Mouse (Mus musculus) adrenal gland, postnatal 4 days (tissue): ENCODE measurements around the gene Gm5767. TPM values are rescaled to one million over a fixed set of nuclear protein-coding genes. Genes with fewer than 3 reads are reported as not detected.

ENCODE experiments used
- DNase-seq, 2 experiments: peaks; one replicate each; pipeline ENCODE4 v3.0.0; 2021 to 2022; ENCODE audit warnings: low spot score in 2 of 2, mixed read lengths in 2 of 2
- total RNA-seq, 2 experiments: library from RNA; stranded (reverse); gene quantifications; 2 replicates each; pipeline ENCODE4 v1.2.3; 2021

Gene Gm5767
- total RNA-seq, 2 experiments from 2014 or later, result not detected

DNA sequence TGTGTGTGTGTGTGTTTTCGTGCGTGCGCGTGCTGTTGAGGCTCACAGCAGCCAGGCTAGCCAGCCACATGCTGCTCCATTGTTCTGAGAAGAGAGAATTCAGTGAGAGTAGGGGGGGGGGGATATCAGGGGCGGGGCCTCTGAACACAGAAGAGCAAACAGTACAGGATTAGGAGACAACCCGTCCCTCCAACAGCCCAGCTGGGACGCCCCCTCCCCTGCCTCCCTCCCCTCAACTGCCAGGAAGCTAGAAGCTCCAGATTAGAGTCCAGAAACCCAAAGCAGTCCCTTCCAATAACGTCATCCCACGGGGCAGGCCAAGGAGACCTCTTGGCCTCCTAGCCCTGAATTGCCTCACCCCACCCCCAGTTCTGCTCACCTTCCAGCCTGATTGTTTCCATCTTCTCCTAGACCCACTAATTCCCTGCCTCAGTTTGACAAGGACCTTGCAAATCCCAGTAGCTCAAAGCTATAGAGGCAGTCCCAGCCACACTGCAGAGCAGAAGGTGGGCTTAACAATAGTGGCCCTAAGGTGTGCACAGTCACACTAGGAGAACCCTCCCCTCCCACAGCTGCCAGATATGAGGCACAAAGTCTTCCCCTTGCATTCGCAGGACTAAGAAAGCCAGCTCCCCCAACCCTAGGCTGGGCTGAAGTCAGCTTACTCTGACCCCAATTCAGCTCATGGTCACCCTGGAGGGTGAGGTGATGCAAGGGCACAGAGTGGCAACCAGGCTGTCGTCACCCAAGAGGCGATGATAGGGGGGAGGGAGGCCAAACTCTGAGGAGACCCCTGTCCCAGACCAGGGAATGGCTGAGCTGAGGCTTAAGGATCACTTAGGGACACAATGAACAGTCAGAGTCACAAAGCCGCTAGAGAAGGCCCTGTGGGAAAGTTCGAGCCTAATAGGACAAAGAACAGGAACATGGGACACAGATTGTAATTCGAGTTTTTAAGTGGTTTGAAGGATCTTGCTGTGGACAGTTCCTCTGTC lies 10.2 kb upstream of the Gm5767 start:
- no peak for DNase-seq

DNA sequence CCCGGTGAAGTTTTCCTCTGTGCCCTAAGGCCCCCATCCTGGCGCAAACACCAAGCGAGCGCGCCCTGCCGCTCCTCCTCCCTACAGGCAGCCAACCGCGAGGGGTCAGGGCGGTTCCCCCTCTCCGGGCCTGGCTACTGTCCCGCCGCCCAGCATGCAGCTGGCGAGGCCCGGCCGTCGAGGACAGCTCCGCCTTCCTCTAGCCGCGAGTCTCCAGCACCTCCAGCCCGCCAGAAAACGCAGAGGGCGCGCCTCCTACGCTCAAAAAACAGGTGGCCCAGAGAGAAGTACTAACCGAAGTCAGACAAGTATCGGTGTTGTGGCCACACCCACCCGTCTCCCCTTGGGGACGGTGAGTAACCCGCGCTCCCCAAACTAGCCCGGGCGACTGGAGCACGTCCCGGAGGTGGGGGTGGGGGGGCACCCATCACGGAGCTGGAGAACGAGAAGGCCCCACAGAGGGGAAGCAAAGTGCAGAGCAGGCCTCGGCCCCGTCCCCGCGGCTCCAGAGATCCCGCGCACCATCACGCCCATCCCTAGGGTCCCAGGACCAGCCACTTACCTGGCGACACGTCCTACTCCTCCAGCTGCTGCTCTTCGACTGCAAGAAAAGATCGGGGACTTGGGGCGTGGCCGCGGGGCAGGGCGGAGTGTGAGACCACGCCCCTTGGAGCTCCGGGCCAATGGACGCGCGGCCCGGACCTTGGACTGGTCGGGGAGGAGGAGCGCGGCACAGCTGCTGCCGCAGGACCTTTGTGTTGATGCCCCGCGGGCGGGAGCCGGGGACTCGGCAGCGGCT lies 8.8 kb upstream of the Gm5767 start, which contains the start of gene Carhsp1:
Gene Carhsp1 (minus strand): TSS at position 605 of the 799 bp plus-strand sequence.
- peak; percentile 85 to 90 for DNase-seq

DNA sequence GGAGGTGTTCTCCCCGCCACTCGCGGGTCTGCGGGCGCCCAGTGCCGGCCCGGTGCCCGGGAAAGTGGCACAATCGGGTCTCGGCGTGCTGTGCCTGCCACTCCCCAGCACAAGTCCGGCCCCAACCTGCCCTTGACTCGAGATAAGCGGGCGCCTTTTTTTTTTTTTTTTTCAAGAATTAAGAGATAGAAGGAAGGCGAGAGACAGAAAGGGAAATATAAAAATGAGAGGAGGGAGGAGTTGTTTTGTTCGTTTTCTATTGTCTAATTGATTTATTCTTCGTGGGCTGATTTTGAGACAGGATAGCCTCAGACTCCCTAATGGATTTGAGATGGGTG lies 8.3 kb upstream of the Gm5767 start:
- DNase-seq, result no peak

DNA sequence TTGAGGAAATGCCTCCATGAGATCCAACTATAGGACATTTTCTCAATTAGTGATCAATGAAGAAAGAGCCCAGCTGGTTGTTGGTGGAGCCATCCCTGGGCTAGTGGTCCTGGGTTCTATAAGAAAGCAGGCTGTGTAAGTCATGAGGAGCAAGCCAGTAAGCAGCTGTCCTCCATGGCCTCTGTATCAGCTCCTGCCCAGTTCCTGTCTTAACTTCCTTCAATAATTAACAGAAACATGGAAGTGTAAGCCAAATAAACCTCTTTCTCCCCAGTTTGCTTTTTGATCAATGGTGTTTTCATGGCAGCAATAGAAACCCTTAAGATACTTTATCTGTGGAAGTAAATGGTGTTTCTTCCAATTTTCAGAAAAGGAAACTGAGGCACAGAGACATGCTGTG lies 7.8 kb upstream of the Gm5767 start:
- no peak for DNase-seq

DNA sequence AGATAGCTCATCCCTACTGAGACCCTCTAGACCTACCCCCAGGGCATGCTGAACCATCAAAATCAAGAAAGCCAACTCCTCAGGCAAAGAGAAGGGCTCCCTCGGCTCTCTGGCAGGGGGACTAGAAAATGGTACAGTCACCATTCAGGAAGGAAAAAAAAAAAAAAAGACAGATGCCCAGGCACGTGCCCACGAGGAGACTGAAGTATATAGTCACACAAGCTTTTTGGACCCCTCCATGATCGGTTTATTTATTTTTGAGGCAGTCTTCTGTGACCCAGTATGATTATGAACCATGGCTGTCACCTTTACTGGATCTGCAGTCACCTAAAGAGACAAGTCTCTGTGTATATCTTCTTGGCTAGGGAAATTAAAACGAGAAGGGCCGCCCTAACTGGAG lies 7.2 kb upstream of the Gm5767 start:
- no peak for DNase-seq

DNA sequence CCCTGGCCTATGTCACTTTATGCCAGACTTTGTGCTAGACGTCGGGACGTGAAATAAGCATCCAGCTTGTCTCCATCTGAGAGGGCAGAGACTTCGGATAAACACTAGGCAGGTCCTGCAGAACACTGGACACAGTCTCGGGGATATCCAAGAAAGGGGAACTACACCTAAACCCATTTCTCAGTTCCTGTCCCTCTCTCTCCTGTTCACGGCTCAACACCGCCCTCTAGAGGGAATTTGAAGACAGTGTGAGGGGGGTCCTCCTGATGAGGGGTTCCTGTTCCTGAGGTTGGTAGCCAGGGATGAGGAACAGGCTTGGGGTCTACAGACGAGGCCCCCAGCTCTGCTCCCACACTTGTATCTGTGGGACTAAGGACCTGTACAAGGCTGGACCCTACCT lies 6.4 kb upstream of the Gm5767 start:
- DNase-seq, result no peak

DNA sequence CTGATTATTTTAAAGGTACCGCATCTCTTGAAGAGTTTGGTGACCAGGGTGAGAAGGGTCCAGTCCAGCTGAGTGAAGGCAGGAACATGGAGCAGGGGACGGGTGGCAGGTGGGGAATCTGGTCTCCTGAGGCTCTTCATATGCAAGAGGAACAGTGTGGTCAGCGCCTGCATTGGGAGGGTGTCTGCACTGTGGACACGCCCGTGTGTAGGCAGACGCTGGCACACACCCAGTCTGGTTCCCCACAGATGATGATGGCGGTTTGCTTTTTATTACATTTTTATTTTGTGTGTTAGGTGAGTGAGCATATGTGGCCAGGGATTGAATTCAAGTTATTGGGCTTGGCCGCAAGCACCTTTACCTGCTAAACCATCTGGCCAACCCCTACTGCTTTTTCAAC lies 5.0 kb upstream of the Gm5767 start:
- no peak for DNase-seq

DNA sequence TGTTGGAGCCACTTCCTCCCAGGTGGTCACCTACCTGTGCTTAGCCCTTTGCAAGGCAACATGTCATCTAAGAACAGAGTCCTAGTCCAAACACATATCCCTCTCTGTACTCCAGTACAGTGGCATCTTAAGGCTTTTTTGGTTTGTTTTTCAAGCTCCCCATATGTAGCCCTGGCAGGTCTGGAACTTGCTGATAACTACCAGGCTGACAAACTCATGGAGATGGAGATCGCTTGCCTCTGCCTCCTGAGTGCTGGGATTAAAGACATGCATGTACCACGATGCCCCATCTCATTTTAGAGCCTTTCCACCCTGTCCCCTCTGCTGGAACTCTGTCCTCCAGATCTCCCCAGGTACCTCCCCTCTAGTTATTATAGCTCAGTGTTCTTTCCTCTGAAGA lies 4.3 kb upstream of the Gm5767 start:
- DNase-seq, result no peak

DNA sequence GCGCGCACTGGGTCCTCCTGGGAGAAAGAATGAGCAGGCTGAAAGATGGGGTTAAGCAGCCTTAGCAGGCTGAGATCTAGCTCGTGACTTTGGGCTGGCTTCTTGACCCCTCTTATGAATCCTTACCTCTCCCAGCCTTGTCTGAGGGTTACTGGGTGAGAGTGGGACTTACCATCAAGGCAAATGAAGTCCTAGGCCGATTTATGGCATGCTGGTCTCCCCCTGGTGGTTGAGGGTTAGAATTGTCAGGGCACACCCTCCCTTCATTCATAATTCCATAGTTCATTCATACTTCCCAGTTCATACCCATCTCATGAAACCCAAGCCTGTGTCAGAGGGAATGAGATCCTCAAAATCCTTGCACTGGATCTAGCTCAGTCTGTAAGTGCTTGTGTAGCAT lies 3.8 kb upstream of the Gm5767 start:
- DNase-seq, result no peak

DNA sequence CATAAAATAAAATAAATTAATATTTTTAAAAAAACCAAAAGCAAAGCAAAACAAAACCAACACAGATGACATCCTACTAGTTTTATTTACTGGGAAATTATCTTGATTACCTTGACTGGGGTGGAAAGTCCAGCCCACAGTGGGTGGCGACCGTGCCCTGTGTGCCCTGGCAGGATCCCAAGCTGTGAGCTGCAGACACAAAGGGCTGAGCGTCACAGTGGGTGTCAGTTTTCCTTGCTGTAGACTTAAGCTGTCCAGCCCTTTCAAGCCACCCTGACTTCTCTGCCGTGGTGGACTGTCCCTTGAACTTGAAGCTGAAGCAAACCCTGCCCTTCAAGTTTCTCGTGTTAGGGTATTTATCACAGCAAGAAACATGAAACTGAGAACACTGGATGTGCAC lies 2.5 kb upstream of the Gm5767 start:
- no peak for DNase-seq

DNA sequence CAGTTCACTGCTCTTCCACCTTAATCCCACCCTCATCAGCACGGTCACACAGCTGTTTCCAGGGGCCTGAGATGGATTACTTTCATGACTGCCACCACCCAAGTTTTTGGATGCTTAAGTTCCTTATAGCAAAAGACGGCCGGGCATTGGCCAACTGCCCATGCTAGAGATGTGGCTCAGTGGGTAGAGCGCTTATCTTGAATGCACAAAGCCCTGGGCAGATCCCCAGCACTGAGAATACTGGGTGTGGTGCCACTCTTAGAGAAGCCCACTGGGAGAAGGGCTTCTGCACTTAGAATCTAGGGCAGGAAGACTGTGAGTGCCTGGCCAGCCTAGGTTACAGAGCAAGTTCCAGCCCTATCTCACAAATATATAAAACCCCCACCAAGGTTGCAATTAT lies 1.9 kb upstream of the Gm5767 start:
- no peak for DNase-seq

DNA sequence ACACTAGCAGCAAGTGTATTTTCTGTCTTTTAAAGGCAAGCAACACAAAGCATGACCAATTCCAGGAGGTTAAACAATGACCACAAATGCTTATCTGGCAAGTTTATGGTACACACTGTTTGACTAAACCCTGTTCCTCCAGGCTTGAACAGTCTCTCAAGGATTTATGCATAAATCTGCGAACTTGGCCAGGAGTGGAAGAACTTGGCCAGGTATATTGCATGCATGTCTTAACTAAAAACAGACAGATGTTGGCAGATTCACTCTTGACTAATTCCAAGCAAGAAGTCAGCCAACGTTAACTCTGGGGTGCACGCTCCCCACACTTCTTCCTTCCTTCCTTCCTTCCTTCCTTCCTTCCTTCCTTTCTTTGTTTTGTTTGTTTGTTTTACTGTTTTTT lies 790 bp upstream of the Gm5767 start:
- no peak for DNase-seq

DNA sequence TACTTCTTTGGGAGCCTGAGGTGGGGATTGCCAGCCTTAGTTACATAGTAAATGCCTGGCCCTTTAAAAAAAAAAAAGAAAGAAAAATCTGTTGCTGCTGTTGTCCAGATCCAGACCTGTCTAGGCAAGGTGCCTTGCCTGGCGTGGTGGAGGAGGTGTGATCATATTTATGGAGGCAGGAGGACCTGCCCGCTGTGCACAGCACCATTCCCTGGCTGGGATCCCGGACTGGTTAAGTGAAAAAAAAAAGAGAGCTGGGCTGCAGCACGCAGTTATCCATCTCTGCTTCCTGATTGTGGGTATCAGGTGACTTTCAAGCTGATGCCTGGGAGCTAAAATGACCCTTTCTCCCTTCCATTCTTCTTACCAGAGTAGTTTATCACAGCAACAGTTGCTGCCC lies 4.5 kb downstream of the Gm5767 start:
- DNase-seq, result no peak

DNA sequence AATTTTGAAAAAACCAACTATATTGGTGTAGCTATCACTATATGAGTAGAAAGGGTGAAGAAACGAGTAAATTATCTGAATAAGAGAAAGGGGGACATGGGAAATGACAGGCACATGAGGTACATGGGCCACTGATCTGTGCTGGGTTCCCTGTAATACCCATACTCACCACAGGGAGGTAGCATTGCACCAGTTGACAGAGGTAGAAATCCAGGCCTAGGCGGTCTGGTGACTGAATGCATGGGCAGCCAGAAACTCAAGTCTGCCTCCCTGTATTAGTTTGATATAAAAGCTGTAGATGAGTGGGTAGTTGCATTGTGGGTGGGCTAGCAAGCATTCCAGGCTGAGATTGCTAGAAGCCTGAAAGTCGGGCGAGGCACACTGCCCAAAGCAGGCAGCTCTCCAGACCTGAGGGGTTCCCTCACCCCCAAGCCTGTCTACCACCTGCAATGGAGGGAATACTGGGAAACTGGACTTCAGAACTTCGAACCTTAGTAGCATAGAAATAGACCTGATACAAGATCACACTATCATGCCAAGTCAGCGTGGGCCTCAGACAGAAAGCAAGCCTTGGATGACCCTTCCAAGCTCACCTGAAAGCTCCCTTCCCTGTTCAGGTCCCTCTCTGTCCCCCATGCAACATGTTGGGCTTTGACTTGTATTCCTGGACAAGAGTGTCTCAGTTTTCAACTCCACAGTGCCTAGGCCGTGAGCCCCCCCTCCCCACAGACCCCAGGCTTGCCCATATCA lies 5.7 kb downstream of the Gm5767 start:
- DNase-seq, result peak in 1 of 2 experiments; percentile 63

DNA sequence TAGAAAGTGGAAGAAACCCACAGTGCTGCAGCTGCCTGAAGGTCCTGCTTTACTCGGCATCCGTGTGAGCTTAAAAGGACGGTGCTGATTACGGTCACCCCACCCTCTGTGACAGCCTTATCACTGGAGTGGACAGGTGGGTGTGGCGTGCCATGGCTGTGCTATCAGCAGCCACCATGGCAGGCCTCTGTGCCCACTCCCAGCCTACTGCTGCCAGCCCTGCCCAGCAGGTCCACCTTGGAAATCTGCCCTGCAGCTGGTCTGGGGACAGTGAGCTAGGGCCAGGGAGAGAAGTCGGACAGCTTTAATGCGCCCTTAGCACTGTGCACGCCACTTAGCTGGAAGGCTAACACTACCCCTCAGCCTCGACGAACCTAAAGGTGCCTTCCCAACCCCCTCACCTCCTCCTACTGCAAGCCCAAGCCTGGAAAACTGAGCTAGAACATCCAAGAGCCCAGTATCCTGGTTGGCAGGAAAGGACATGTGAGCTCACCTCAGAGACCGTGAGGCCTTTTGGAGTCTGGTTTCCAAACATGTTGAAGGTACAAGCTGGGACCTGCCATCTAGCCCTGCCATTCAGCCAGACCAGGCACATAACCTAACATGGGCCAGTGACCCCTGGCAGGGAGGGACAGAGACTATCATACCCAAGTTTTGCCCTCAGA lies 6.4 kb downstream of the Gm5767 start:
- no peak for DNase-seq

DNA sequence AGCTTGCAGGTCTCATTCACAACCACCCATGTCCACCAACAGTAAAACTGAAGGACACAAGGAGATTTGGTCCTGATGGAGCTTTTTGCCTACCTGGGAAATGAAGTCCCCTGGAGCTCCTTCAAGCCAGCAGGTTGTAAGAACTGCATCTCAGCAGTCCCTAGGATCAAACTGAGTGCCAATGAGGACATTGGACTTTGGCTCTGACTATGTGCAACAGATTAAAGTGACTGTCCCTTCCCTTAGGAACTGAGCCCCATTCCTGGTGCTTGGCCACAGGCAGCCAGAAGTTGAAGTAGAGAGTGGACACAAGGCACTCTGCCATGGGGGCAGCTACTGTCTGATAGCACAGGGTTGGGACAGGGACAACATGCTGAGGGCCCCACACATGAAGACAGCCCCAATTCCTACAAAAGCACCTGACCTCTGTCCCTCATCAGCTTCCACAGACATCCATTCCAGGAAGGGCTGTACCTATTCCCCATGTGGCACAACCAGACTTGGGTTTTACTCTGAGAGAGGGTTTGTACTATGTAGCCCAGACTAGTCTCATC lies 7.1 kb downstream of the Gm5767 start:
- DNase-seq, result no peak

DNA sequence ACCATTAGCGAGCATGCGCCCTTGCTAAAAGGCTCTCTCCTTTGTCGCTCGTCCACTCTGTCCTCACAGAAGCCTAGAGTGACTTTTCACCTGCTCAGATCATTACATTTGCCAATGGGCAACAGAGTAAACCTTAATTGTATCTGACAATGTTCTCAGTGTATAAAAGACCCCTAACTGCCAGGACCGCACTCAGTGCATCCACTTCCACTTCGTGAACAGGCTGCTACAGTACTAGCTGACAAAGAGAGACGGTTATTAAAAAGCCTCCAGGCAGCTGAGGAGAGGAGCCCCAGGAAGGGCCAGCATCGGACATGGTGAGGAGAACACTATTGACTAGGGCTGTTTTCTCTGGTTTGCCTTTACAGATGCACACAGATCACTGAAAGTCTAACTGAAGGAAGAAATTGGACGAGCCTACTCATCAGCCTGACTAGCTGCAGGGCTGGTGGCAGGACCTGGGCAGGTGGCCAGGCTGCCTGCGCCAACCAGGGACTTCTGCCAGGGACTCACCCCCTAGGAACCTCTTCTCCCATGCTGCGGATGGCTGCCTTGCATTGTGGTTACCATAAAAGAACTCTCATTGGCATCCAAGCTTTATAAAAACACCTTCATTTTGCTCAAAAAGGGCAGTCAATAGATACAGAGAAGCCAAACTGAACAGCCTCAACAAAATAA lies 9.5 kb downstream of the Gm5767 start:
- DNase-seq, result no peak

DNA sequence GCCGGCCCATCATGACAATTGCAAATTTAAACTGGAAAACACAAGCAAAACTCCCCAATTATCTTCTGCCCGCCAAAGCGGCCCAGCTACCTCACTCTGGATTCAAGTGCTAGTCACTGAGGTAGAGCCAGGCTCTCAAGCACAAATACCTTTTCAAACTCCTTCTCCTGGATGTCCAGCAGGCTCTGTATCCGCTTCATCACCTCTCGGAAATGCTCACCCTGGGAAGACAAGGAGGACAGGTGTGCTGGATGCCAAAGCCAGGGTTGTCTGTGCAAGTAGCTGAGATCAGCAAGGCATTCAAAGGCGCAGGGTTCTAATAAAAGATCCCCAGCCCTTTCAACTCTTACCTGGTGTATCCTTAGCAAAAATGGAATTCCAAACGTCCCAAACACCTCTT lies 10.6 kb downstream of the Gm5767 start:
- no peak for DNase-seq

DNA sequence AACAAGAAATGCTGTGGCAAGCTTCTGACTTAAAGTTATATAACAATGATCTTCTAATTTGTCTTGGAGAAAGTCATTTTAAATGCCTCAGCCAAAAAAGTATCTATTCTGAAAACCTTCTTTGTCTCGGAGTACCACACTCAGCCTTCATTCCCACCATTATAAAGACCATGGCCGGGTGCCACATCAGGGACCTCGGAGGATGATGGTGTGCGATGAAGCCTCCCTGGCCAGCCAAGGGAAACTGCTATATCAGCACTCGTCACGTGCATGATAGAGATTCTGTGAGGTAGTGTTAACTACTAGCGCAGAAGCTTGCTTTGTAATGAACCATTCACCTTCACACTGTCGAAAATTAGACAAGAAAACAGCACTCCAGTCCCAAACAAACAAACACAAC lies 19.0 kb downstream of the Gm5767 start:
- DNase-seq, result no peak

DNA sequence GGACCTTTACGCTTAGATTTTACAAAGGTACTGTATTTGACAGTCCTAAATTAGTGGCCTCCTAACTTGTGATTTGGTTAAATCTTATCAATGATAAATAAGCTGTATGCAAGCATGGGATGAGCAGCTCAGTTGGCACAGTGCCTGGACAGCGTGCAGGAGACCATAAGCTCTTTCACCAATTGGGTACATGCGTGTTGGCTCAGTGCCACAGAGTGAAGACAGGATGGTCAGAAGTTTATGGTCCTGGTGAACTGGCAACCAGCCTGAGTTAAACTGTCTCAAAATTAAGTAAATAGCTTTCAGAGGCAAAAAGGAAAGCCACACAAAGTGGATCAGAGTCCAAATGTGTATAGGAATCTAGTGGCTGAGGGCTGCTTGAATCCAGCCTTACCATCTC lies 20.0 kb downstream of the Gm5767 start:
- DNase-seq, result no peak
